Mouse (Mus musculus) intestine, embryonic 16.5 days (tissue): ENCODE measurements at regions not wholly inside any gene's neighbourhood (a gene's known extent, or its start where the extent isn't known, plus 50 kb on each side); places are given as distances from the start of the nearest gene placed in this dataset.

Source experiments
- ATAC-seq: fragments of 200-750 bp; cut with Nextera tagmentation; 2 replicates; pipeline ENCODE4 v1.8.0; 2017; ENCODE audit warnings: moderate TSS enrichment, moderate library complexity
- H3K27ac ChIP-seq: fragments of 300-500 bp; sonication (generic); 2 replicates; pipeline ENCODE4 v1.5.1; 2014; ENCODE audit warnings: mild to moderate bottlenecking, low read length
- H3K27me3 ChIP-seq: fragments of 300-500 bp; sonication (generic); replicated peaks from 2 replicates; pipeline ENCODE4 v1.6.1; 2014; ENCODE audit warnings: low read length, control low read depth, mixed read lengths; ENCODE audit not compliant: control insufficient read depth, insufficient read depth
- H3K36me3 ChIP-seq: fragments of 300-500 bp; sonication (generic); 2 replicates; pipeline ENCODE4 v1.6.1; 2014; ENCODE audit warnings: low read length, control low read depth; ENCODE audit not compliant: control insufficient read depth, insufficient read depth
- H3K4me1 ChIP-seq: fragments of 300-500 bp; sonication (generic); 2 replicates; pipeline ENCODE4 v1.6.1; 2014; ENCODE audit warnings: low read length, control low read depth, mixed read lengths; ENCODE audit not compliant: control insufficient read depth, insufficient read depth
- H3K4me2 ChIP-seq: fragments of 300-500 bp; sonication (generic); 2 replicates; pipeline ENCODE4 v1.6.1; 2014; ENCODE audit warnings: low read depth, low read length, control low read depth
- H3K4me3 ChIP-seq: fragments of 300-500 bp; sonication (generic); 2 replicates; pipeline ENCODE4 v1.5.1; 2014; ENCODE audit warnings: mild to moderate bottlenecking, low read length
- H3K9ac ChIP-seq: fragments of 300-500 bp; sonication (generic); 2 replicates; pipeline ENCODE4 v1.6.1; 2014; ENCODE audit warnings: low read depth, low read length
- H3K9me3 ChIP-seq: fragments of 300-500 bp; sonication (generic); 2 replicates; pipeline ENCODE4 v1.6.1; 2016; ENCODE audit warnings: low read length, control low read depth; ENCODE audit not compliant: control insufficient read depth
- WGBS: fragments of 180-500 bp; shearing (Covaris S2); extraction: QIAGEN DNeasy Blood & Tissue Kit; methylation state at CpG from one replicate; pipeline ENCODE4 v1.1.7; 2014; 5-methylcytosine and 5-hydroxymethylcytosine counted together

DNA sequence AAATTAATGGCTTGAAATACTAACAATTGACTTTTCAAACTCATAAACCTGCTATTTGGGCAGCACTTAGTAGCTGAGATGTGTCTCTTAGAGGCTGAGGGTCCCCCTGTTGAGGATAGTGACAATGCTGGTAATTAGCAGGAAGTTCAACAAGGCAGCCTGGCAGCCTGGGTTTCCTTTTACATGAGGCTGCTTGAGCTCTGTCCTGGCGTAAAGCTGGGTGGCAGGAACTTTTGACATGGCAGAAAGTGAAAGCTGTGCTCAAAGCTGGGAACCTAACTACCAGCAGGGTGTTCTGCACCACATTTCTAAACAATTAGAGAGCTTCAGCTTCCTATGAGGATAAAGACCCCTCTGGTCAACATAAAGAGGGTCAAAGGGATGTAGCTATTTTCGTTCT lies 194.5 kb downstream of the Etaa1 start:
- H3K27ac ChIP-seq: no peak overlapping the region
- H3K9me3 ChIP-seq: no peaks in the 10 kb centered on the region
- no peak for ATAC-seq
- H3K27me3 ChIP-seq: no peaks in the 10 kb centered on the region
- 57% methylated on average over 2 of the region's 2 CpGs for WGBS
- no peak overlapping the region for H3K4me2 ChIP-seq
- H3K4me3 ChIP-seq: no peak overlapping the region
- H3K36me3 ChIP-seq: no peaks in the 10 kb centered on the region
- H3K4me1 ChIP-seq: no peaks in the 10 kb centered on the region
- no peak overlapping the region for H3K9ac ChIP-seq

DNA sequence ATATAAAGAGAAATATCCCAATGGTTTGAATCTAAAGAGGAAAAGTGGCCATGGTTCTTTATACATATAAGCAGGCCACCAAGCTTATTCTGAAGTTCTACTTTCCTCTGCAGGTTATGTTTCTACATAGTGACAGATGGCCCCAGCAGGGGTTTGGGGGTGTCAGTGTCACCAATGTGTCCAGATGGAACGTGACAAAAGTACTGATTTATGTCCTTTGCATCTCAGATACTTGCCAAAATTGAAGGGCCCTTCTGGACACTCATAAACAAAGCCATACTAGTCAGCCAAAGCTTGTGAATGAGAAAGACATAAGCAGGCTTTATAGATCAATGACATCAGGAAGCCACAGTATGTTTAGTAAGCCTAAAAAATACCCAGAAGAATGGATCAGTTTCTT lies 190.3 kb downstream of the Etaa1 start:
- Histone ChIP-seq H3K4me2 (no peak overlapping the region), H3K36me3 (no peaks in the 10 kb centered on the region), H3K4me3 (no peak overlapping the region), H3K27me3 (no peaks in the 10 kb centered on the region), H3K9me3 (no peaks in the 10 kb centered on the region), H3K4me1 (peaks cover 4% of the 10 kb centered on the region), H3K27ac (no peak overlapping the region), H3K9ac (no peak overlapping the region)
- ATAC-seq: no peak
- WGBS: 44% methylated on average over 1 of the region's 1 CpGs

DNA sequence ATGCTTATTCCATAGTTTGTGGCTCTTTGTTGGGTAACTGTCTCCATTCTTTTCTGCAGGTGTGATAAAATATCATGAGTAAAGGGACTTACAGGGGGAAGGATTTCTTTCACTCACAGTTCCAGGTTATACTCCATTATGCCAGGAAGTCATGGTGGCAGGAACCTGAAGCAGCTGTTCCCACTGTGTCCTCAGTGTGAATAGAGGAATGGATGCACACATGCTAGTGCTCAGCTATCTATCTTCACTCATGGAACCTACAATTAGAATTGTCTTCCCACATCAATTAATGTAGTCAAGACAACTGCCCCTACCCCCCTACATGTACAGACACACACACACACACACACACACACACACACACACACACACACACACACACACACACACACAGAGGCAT lies 189.5 kb downstream of the Etaa1 start:
- Histone ChIP-seq H3K9ac (no peak overlapping the region), H3K9me3 (no peaks in the 10 kb centered on the region), H3K27ac (no peak overlapping the region), H3K36me3 (no peaks in the 10 kb centered on the region), H3K4me1 (peaks cover 5% of the 10 kb centered on the region), H3K4me3 (no peak overlapping the region), H3K4me2 (no peak overlapping the region), H3K27me3 (no peaks in the 10 kb centered on the region)
- ATAC-seq: no peak

DNA sequence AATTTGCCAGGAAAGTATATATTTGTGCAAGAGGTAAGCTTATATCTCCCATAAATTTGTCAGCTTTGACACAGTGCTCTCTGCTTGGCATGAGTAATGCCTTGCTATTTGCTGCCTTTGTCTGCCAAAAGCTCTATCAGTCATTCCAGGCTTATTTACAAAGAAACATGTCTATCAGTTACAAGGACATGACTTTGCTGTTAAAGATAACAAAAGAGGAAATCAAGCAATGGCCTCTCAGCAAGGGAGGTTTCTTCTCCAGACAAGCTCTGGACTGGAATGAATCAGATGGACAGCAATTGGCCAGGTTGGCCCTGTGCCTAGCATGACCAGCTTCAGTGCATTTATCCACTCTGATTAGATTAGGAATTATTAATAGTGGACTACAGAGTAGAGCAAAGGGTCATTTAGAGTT lies 185.3 kb downstream of the Etaa1 start:
- Histone ChIP-seq H3K27me3 (no peaks in the 10 kb centered on the region), H3K4me3 (no peak overlapping the region), H3K9me3 (no peaks in the 10 kb centered on the region), H3K36me3 (no peaks in the 10 kb centered on the region), H3K27ac (no peak overlapping the region), H3K4me1 (peaks cover 5% of the 10 kb centered on the region), H3K9ac (no peak overlapping the region), H3K4me2 (no peak overlapping the region)
- peak; percentile 72; the same call in 1 of the 2 replicates for ATAC-seq

DNA sequence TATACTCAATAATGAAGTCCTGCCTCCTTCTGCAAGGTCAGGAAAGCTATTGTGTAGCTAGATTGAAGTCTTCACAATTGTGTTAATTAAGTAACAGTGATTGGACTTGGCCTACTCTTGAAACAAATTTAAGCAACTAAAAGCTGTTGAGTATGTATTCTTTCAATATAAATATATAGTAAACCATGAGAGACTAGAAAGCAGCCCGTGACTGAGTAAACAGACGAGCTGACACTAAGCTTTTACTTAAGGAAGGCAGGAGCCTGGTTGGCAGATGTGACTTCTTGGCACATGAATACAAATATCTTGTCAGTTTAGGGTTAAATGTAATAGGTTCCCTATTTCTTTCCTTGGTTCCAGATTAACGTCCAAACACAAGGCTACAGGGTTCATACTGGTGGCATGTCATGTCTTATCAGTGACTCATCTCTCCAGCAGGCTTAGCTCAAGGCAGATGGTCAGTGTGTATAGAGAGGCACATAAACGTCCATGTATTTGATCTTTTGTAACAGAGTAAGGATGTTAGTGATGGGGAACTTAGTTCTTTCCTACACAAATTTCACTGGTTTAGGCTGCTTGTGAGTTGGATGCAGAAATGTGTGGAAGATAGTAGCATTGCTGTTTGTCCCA lies 184.7 kb downstream of the Etaa1 start:
- 26% methylated on average over 4 of the region's 4 CpGs for WGBS
- peaks cover 5% of the 10 kb centered on the region for H3K4me1 ChIP-seq

DNA sequence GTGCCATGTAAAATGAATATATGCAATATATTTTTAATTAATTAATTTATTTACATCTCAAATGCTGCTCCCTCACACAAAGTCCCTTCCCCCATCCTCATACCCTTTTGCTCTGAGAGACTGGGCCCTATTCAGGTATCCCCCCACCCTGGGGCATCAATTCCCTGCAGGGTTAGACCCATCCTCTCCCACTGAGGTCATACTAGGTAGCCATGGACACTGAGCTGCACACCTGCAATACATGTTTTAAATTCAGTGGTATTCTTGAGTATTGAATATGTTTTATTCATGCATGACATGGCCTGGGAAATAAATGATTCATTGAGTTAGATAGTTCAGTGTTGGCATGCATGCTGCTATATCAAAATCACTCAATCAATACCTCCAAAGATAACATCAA lies 156.0 kb downstream of the Etaa1 start:
- Histone ChIP-seq H3K4me2 (no peak overlapping the region), H3K27me3 (no peaks in the 10 kb centered on the region), H3K27ac (no peak overlapping the region), H3K9me3 (no peaks in the 10 kb centered on the region), H3K9ac (no peak overlapping the region), H3K4me3 (no peak overlapping the region), H3K36me3 (no peaks in the 10 kb centered on the region), H3K4me1 (no peaks in the 10 kb centered on the region)
- no peak for ATAC-seq

More for the DNA sequence above, 184.7 kb downstream of the Etaa1 start:
- no peak overlapping the region for H3K27ac ChIP-seq
- H3K4me2 ChIP-seq: no peak overlapping the region
- no peak overlapping the region for H3K9ac ChIP-seq
- ATAC-seq: no peak
- H3K36me3 ChIP-seq: no peaks in the 10 kb centered on the region
- H3K27me3 ChIP-seq: no peaks in the 10 kb centered on the region
- no peaks in the 10 kb centered on the region for H3K9me3 ChIP-seq
- H3K4me3 ChIP-seq: no peak overlapping the region

DNA sequence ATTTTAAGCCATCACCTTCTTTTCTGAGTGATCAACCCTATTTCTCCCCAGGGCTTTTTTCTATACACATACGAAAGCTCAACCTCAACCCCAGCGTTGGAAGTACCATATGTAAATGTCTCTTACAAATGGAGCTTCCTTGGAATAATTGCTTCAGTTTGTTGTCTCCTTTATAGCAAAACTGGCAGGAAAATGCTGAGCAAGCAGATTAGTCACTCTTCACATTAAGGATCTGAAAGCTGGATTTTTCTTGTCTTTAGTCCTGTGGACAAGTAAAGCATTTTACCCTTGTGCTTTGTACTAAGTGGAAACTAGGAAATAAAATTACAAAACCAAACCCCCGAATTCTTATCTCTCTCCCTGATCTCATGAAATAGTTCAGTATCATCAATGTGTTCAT lies 145.8 kb downstream of the Etaa1 start:
- H3K36me3 ChIP-seq: no peaks in the 10 kb centered on the region
- 85% methylated on average over 3 of the region's 3 CpGs for WGBS
- H3K27ac ChIP-seq: no peak overlapping the region
- ATAC-seq: no peak
- H3K4me2 ChIP-seq: no peak overlapping the region
- no peaks in the 10 kb centered on the region for H3K9me3 ChIP-seq
- H3K4me3 ChIP-seq: no peak overlapping the region
- no peaks in the 10 kb centered on the region for H3K27me3 ChIP-seq
- H3K4me1 ChIP-seq: no peaks in the 10 kb centered on the region
- H3K9ac ChIP-seq: no peak overlapping the region

DNA sequence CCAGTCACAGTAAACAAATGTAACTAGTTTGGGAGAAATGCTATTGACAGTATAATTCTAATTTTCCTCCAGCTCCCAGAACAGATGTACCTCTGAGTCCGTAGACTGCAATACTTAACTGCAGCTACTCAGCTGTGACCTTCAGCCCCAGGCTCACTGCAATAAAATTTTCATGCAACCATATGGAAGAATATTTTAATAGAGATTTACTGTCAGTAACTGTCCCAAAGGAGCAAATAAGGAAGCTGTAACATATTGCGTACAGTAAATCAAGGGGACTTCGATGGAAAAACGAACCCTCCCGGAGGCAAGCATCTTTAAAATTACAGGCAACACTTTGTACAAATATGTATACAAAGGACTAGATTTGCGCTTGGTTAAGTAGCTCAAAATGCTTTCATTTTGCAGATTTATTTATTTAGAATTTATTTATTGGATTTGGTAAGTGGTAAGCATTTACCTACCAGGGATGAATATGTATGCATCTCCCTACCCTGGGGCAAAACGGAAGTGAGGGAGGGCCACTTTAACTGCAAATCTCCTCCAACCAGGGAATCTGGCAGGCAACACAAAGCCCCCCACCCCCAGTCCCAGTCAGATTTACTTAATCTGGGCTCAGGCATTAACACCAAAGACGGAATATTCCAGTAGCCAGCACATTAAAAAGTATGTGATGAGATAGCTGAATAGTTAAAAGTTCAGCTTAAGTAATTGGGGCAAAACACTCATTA lies 141.7 kb downstream of the Etaa1 start:
- no peaks in the 10 kb centered on the region for H3K4me1 ChIP-seq
- WGBS: 62% methylated on average over 8 of the region's 8 CpGs
- no peak overlapping the region for H3K27ac ChIP-seq
- no peaks in the 10 kb centered on the region for H3K27me3 ChIP-seq
- H3K4me3 ChIP-seq: no peak overlapping the region
- H3K36me3 ChIP-seq: no peaks in the 10 kb centered on the region
- H3K9ac ChIP-seq: no peak overlapping the region
- no peaks in the 10 kb centered on the region for H3K9me3 ChIP-seq
- H3K4me2 ChIP-seq: no peak overlapping the region
- no peak for ATAC-seq

DNA sequence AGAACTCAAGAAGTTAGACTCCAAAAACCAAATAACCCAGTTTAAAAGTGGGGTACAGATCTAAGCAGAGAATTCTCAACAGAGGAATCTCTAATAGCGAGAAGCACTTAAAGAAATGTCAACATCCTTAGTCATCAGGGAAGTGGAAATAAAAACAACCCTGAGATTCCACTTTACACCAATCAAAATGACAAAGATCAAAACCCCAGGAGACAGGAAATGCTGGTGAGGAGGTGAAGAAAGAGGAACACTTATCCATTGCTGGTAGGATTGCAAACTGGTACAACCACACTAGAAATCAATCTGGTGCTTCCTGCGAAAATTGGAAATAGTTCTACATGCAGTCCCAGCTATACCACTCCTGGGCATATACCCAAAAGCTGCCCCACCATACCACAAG lies 111.0 kb downstream of the Etaa1 start:
- H3K4me1 ChIP-seq: no peaks in the 10 kb centered on the region

DNA sequence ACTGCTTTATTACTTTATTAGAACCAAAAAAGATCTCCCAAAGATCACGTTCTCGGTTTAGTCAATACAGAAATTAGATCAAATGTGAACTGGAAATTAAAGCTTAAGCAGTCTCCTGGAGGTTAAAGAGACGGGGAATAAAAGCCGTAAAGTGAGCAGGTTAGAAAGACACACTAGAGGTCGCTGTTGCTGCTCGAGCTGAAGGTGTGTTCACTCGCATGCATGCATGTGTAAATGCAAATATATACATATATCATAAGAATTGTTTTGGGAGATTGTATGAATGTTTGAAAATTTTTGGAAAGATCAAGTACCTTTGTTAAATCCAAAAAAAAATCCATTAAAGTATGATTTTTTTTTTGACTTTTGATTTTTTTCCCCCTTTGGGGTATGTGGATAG lies 101.3 kb downstream of the Etaa1 start:
- H3K4me3 ChIP-seq: no peak overlapping the region
- H3K27ac ChIP-seq: no peak overlapping the region
- no peaks in the 10 kb centered on the region for H3K9me3 ChIP-seq
- no peaks in the 10 kb centered on the region for H3K36me3 ChIP-seq
- H3K4me1 ChIP-seq: peaks cover 2% of the 10 kb centered on the region; the same call in 1 of the 2 replicates
- H3K4me2 ChIP-seq: no peak overlapping the region
- no peak for ATAC-seq
- no peak overlapping the region for H3K9ac ChIP-seq
- 54% methylated on average over 7 of the region's 7 CpGs for WGBS
- H3K27me3 ChIP-seq: no peaks in the 10 kb centered on the region

More for the DNA sequence above, 111.0 kb downstream of the Etaa1 start:
- H3K27ac ChIP-seq: no peak overlapping the region
- H3K9ac ChIP-seq: no peak overlapping the region
- H3K4me3 ChIP-seq: no peak overlapping the region
- no peak for ATAC-seq
- no peaks in the 10 kb centered on the region for H3K27me3 ChIP-seq
- no peaks in the 10 kb centered on the region for H3K36me3 ChIP-seq
- WGBS: 62% methylated on average over 2 of the region's 2 CpGs
- no peaks in the 10 kb centered on the region for H3K9me3 ChIP-seq
- H3K4me2 ChIP-seq: no peak overlapping the region
